Mouse (Mus musculus) adrenal gland, adult 8-10 months (tissue): ENCODE data around the gene Csad. TPM values are rescaled to one million over a fixed set of nuclear protein-coding genes. Genes with fewer than 3 reads are reported as not detected.
"Not testable (repeated sequence)": the region's sequence is repeated elsewhere in the genome, so short reads cannot be mapped to it uniquely, and the experiment has no call there.

Source experiments
- DNase-seq: peaks from one replicate; pipeline ENCODE4 v3.0.0; 2022
- total RNA-seq, 4 experiments: library from RNA; stranded (reverse); gene quantifications; 2 replicates each; pipeline ENCODE4 v1.2.4; 2022

Gene Csad
- total RNA-seq, 4 experiments from 2014 or later = 71.3 to 85.0 (median 75.5) TPM

DNA sequence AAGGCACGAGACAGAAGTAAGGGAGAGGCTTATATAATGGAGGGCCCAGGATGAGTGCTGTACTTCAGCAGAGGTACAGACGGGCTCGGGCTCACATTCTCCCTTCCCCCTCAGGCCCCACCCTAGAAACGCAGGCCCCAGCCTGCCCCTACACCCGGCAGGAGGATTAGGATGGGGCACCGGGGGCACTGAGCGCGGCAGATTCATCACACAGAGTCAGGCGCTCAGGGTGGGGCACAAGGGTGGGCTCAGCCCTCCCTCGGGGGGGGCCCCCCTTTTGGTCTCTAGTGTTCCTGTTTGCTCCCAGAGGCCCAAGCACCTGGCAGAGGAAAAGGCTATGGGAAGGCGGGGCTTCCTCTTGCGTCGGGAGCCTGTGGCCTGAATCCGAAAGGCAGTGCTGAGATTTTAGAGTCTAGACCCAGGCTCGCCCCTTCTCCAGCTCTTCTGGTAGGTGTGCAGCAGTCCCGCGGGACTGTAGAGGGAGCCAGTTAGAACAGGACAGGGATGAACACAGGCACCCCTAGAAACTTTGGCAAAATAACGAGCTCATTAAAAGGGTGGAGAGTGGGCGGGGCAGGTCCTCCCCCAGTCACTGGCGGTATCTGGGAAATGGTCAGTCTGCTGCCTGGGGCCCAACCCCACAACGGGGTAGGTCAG, 31.0 kb upstream of the Csad start:
- DNase-seq = no peak

- no peak for DNase-seq
Measured at GRCm38 (mm10) chr15:102233896-102234295, 29.4 kb upstream of the Csad start.

DNA sequence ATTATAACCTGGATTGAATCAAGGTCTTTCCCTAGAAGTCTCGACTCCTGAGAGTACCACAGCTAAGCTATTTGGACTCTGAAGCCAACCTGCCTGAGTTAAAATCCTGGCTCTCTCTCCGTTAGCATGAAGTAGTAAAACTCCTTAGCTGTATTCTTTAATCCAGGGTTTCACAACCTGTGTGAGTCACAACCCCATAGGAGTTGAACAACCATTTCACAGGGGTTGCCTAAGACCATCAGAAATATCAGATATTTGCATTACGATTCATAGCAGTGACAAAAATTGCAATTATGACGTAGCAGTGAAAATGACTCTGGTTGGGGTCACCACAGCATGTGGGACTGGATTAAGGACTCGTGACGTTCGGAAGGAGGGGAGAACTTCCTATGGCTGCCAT, 28.2 kb upstream of the Csad start:
- no peak for DNase-seq

DNA sequence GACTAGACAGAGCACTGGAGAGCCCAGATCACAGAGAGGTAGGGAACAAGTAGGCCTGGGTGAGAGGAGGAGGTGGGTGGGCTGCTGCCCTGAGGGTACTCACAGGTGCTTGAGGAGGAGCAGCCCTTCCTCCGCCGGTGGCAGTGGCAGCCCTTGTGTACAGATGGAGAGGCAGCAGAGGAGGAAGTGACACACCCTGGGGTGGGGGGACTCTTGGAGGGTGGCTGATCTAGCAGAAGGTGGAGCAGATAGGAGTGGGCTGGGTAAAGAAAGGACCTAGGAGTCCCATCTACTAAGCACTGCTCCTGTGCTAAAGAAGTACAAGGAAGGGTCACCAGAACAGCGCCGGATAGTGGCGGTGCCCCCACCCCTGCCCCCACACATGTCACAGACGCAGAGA, 27.2 kb upstream of the Csad start, which contains the start of gene Itgb7:
TSS of gene Itgb7 (minus strand) at position 197 of the 400 bp plus-strand sequence.
- DNase-seq = no peak

- no peak for DNase-seq
Measured at GRCm38 (mm10) chr15:102230408-102231321, 26.1 kb upstream of the Csad start.

DNA sequence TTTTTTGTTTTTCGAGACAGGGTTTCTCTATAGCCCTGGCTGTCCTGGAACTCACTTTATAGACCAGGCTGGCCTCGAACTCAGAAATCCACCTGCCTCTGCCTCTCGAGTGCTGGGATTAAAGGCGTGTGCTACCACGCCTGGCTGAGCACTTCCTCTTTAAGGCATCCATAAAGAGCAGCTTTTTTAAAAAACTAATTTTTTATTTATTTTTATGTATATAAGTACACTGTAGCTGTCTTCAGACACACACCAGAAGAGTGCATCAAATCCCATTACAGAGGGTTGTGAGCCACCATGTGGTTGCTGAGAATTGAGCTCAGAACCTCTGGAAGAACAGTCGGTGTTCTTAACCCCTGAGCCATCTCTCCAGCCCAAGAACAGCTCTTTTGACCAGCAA, 21.1 kb upstream of the Csad start:
- not testable (repeated sequence) for DNase-seq

DNA sequence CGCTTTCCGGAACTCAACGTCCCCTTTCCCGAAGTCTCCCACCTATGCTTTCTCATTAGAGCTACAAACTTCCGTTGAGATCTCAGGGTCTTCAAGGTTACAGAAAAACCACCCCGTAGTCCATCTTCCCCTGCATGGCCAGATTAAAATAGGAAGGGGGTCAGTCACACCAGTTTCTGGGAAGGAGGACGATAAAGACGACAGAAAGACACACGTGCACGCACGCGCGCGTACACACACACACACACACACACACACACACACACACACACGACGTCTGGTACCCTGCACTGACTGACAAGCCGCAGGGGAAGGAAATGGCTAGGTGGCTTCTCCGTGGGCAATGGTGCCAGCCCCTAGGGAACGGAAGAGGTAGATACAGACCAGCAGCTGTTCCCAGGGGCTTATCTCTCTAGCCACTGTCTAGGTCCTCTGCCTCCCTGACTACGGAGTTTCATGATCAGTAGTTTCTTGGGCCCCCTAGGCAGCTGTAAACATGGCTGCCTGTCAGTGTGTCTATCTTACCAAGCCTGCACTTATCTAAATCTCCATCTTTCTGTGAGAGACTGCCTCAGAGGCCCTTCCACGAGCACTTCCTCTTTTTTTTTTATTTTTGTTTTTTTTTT, 20.6 kb upstream of the Csad start:
- no peak for DNase-seq

GRCm38 (mm10) chr15:102224186-102224991, 19.9 kb upstream of the Csad start:
- DNase-seq = no peak

DNA sequence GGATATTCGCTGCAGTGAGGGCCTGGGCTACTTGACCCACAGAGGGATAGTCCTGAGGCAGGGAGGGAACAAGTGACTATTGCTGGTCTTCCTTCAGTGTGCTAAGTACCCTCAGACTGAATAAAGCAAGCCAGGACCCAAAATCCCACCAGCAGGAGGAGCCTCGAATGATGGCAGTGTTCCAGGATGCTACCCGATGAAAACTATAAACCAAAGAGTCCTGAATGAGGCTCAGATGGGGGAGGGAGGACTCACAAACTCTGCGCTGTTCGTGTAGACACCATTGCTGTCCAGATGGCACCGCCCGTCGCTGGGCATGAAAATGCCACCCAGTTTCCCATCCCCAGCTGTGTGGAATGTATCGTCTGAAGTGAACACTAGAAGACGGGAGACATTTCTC, 17.9 kb upstream of the Csad start:
- DNase-seq = no peak

DNA sequence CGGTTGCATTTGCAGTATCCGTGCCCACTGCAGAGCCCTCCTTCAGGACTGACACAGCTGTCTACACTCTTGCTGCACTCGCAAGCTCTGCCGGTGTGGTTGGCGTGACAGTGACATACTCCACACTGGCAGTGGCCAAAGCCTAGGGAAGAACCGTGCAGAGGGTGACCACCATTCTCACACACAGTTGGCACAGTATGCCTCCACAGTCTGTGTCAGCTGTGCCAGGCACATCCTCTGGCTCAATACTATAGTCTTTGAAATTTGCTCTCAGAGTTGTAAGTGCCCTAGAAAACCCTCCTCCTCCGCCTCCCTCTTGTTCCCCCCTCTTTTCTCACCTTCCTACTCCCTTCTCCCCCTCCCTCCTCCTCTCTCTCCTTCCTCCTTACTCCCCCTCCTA, 12.8 kb upstream of the Csad start:
- DNase-seq = no peak

GRCm38 (mm10) chr15:102216459-102217228, 12.1 kb upstream of the Csad start:
- no peak for DNase-seq

DNA sequence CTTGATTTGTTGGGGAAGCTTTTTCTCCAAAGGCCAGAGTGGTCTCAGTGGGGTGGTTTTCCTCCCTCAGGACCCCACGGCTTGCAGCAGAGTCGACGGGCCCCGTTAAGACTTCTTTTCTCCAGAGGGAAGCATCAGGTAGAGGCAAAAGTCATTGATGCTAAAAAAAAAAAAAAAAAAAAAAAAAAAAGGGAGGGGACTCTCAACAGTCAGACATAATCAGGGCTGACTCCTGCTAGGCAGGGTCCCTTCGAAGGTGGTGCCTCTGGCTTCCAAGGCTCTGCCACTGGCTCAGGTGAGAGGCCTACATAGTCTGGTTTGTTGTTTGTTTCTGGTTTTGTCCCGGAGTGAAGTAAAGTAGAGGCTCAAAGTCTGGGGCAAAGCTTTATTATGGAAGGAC, 11.1 kb upstream of the Csad start:
- DNase-seq = no peak

DNA sequence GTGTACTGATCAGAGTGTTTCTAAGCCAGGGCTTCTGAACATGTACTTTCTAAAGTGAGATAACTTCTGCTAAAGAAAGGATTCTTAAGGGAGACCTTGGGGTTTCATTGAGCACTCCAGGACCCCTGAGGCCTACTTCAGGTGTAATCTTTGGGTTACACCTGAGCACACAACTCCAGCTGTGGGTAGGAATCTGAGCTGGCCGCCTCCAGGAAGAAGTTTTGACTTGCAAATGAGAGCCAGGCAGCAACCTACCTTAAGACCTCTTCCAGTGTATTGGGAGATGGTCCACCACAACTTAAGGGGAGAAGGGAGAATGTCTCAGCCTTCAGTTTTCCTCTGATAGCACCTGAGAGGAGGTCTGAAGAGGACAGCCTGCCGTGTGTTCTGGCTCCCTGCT, 9.6 kb upstream of the Csad start:
- no peak for DNase-seq

DNA sequence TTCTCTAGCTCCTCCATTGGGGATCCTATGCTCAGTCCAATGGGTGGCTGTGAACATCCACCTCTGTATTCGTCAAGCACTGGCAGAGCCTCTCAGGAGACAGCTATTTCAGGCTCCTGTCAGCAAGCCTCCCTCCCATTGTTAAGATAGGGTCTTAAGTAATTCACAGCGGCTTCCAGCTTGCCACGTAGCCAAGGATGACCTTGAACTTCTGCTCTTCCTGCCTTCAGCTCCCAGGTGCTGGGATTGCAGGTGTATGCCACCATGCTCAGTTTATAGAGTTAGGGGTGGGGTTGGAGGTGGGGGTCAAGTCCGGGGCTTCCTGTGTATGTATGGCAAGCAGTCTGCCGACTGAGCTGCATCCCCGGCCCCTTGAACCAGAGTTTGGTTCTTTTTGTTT, 7.4 kb upstream of the Csad start:
- DNase-seq = no peak

- DNase-seq = no peak
Measured at GRCm38 (mm10) chr15:102210816-102211215, 6.3 kb upstream of the Csad start.

DNA sequence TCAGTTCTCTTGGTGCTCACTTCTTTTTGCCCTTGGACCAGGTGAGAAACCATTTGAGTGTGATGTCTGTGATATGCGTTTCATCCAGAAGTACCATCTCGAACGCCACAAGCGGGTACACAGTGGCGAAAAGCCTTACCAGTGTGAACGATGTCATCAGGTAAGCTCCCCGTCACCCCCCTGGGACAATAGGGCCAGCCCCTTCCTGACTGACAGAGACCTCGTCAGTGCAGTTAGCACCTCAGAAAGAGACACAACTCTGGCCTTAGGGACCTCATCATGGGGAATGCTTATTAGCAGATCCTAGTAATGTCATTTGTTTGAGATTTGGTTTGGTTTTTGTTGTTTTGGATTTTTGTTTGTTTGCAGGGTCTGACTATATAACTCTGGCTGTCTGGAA, 4.6 kb upstream of the Csad start:
- DNase-seq = no peak

DNA sequence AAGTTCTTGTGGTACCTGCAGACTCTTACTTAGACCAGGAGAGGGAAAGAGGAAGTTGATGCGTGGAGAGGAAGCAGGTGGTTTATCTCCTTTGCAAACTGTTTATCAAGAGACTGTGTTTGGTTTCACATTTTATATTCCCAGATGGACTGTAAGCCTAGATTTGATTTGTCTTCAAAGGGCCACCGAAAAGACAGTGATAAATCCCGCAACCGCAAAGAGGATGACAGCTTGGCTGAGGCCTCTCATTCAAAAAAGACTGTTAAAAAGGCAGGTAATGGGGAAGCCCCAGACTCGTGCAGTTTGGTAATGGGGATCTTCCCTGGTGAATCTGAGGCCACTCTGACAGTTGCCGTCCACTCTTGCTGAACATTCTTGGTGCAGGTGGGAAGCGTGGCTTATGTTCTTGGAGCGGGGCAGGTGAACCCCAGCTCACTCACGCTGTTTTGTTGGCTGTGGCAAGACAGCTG, 3.6 kb upstream of the Csad start:
- DNase-seq = no peak

GRCm38 (mm10) chr15:102207351-102207750, 2.8 kb upstream of the Csad start:
- no peak for DNase-seq

GRCm38 (mm10) chr15:102205779-102206178, 1.3 kb upstream of the Csad start:
- no peak for DNase-seq

- DNase-seq = peak; percentile 62
Measured at GRCm38 (mm10) chr15:102203835-102204381, 616 bp downstream of the Csad start.
